In the genomic region with DNA sequence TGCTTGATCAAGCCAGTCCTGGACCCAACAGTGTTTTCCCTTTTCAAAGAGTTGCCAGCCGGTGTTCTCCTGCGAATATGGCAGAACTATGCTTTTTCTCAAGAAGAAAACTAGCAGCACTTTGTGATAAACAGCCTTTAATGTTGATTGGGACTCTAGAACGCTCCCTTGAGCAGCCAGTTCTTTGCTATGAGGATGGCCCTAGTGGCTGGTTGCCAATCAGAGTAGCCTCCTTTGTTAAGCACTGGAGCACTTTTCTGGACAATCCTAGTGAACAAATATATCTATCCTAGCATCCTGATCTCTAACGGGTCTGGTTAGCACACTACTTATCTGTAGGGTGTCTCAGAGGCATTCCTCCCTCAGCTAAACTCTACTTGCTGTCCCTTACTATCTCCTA, we compare ENCODE assay signal across 7 mouse cellular contexts. TPM values are rescaled to one million over a fixed set of nuclear protein-coding genes. Genes with fewer than 3 reads are reported as not detected.
DNase-seq lines count a peak whose midpoint lies in the region; ATAC-seq lines count a peak whose summit lies in the region.
"Not testable (repeated sequence)": the region's sequence is repeated elsewhere in the genome, so short reads cannot be mapped to it uniquely, and the experiment has no call there.

No protein-coding gene starts in this region.

- H3K4me1 ChIP-seq in erythroblast, embryonic 14.5 days (ENCODE audit: control insufficient read depth): peaks cover 15% of the 10 kb centered on the region
- not testable (repeated sequence) for H3K4me1 ChIP-seq in heart, embryonic 13.5 days; intestine, embryonic 15.5 days (replicated peaks); limb, embryonic 10.5 days; lung, embryonic 15.5 days; neural tube, embryonic 13.5 days (replicated peaks)

- ATAC-seq in heart, embryonic 13.5 days (ENCODE audit: extremely low read depth, insufficient number of reproducible peaks, low FRiP score, low TSS enrichment); intestine, embryonic 15.5 days; lung, embryonic 15.5 days (ENCODE audit: borderline replicate concordance, extremely low read depth, low FRiP score, low TSS enrichment); neural tube, embryonic 13.5 days (ENCODE audit: low read depth): not testable (repeated sequence)

- H3K9ac ChIP-seq in heart, embryonic 13.5 days: peak overlapping the region; percentile 82
- not testable (repeated sequence) for H3K9ac ChIP-seq in intestine, embryonic 15.5 days; lung, embryonic 15.5 days
- 0 out of 2 replicates have a peak overlapping the region, but pooled peaks have one; percentile 60 for H3K9ac ChIP-seq in neural tube, embryonic 13.5 days

- peak overlapping the region; percentile 90 for H3K4me2 ChIP-seq in heart, embryonic 13.5 days
- peak overlapping the region; percentile 76 for H3K4me2 ChIP-seq in intestine, embryonic 15.5 days (replicated peaks)
- peak overlapping the region; percentile 84 for H3K4me2 ChIP-seq in lung, embryonic 15.5 days
- peak overlapping the region; percentile 75 for H3K4me2 ChIP-seq in neural tube, embryonic 13.5 days

- peak overlapping the region; percentile 90 for H3K4me3 ChIP-seq in erythroblast, embryonic 14.5 days (replicated peaks)
- peak overlapping the region; percentile 73 for H3K4me3 ChIP-seq in heart, embryonic 13.5 days
- H3K4me3 ChIP-seq in intestine, embryonic 15.5 days (replicated peaks): peak overlapping the region; percentile 54
- peak overlapping the region; percentile 68 for H3K4me3 ChIP-seq in limb, embryonic 10.5 days
- H3K4me3 ChIP-seq in lung, embryonic 15.5 days: peak overlapping the region; percentile 69
- peak overlapping the region; percentile 53 for H3K4me3 ChIP-seq in neural tube, embryonic 13.5 days

- H3K27ac ChIP-seq in heart, embryonic 13.5 days (replicated peaks); intestine, embryonic 15.5 days; limb, embryonic 10.5 days; lung, embryonic 15.5 days; neural tube, embryonic 13.5 days (replicated peaks): not testable (repeated sequence)

- not testable (repeated sequence) for H3K9me3 ChIP-seq in erythroblast, embryonic 14.5 days (ENCODE audit: control insufficient read depth, low read length); heart, embryonic 13.5 days; intestine, embryonic 15.5 days; limb, embryonic 10.5 days (replicated peaks); lung, embryonic 15.5 days
- 0 out of 2 replicates have a peak, but pooled peaks cover 17% of the 10 kb centered on the region for H3K9me3 ChIP-seq in neural tube, embryonic 13.5 days

- not testable (repeated sequence) for H3K27me3 ChIP-seq in erythroblast, embryonic 14.5 days (ENCODE audit: control insufficient read depth); heart, embryonic 13.5 days (replicated peaks); intestine, embryonic 15.5 days (replicated peaks); limb, embryonic 10.5 days (ENCODE audit: low read depth, poor library complexity, severe bottlenecking); lung, embryonic 15.5 days; neural tube, embryonic 13.5 days

- DNase-seq in cerebellum, adult 11-12 months: peak; percentile 46
- DNase-seq in limb, embryonic 10.5 days (ENCODE audit: low spot score): not testable (repeated sequence)

- H3K36me3 ChIP-seq in erythroblast, embryonic 14.5 days (ENCODE audit: control insufficient read depth); intestine, embryonic 15.5 days; limb, embryonic 10.5 days; lung, embryonic 15.5 days; neural tube, embryonic 13.5 days: not testable (repeated sequence)
- peaks cover 12% of the 10 kb centered on the region for H3K36me3 ChIP-seq in heart, embryonic 13.5 days

- WGBS in heart, embryonic 13.5 days: 74% methylated on average over 4 of the region's 4 CpGs
- 76% methylated on average over 4 of the region's 4 CpGs for WGBS in intestine, embryonic 15.5 days
- 71% methylated on average over 4 of the region's 4 CpGs for WGBS in limb, embryonic 10.5 days
- WGBS in lung, embryonic 15.5 days: 68% methylated on average over 4 of the region's 4 CpGs
- 78% methylated on average over 4 of the region's 4 CpGs for WGBS in neural tube, embryonic 13.5 days

RNA-seq across cellular contexts. Expression of gene Gm20449, which starts 0.8 kb away (rescaled TPM):
- polyA plus RNA-seq in erythroblast, embryonic 14.5 days (2012): not detected in 2 replicates
- polyA plus RNA-seq in heart, embryonic 13.5 days (2015; fragmentation: Nextera tagmentation; extraction: Ambion mirVana): 0.09 and 0.13 TPM in 2 replicates
- 0.06 TPM in 2 replicates for polyA plus RNA-seq in intestine, embryonic 15.5 days (2015; fragmentation: Nextera tagmentation; extraction: Ambion mirVana)
- 0.04 TPM in 2 replicates for polyA plus RNA-seq in limb, embryonic 10.5 days (2016; fragmentation: Nextera tagmentation; extraction: Ambion mirVana)
- polyA plus RNA-seq in lung, embryonic 15.5 days (2015; fragmentation: Nextera tagmentation; extraction: Ambion mirVana): 0.06 TPM in 1 of 2 replicates, not detected in the other
- polyA plus RNA-seq in neural tube, embryonic 13.5 days (2015; fragmentation: Nextera tagmentation; extraction: Ambion mirVana): 0.08 and 0.17 TPM in 2 replicates

RNA-seq across cellular contexts. Expression of gene AW146154, which starts 1.2 kb away (rescaled TPM):
- not detected in 2 replicates for polyA plus RNA-seq in erythroblast, embryonic 14.5 days (2012)
- polyA plus RNA-seq in heart, embryonic 13.5 days (2015; fragmentation: Nextera tagmentation; extraction: Ambion mirVana): 5.4 and 6.0 TPM in 2 replicates
- 8.7 and 10.8 TPM in 2 replicates for polyA plus RNA-seq in intestine, embryonic 15.5 days (2015; fragmentation: Nextera tagmentation; extraction: Ambion mirVana)
- 9.9 and 11.3 TPM in 2 replicates for polyA plus RNA-seq in limb, embryonic 10.5 days (2016; fragmentation: Nextera tagmentation; extraction: Ambion mirVana)
- polyA plus RNA-seq in lung, embryonic 15.5 days (2015; fragmentation: Nextera tagmentation; extraction: Ambion mirVana): 10.6 and 12.2 TPM in 2 replicates
- polyA plus RNA-seq in neural tube, embryonic 13.5 days (2015; fragmentation: Nextera tagmentation; extraction: Ambion mirVana): 3.5 and 4.0 TPM in 2 replicates

RNA-seq across cellular contexts. Expression of gene Vmn2r57, which starts 50.0 kb away (rescaled TPM):
- polyA plus RNA-seq in erythroblast, embryonic 14.5 days (2012): not detected in 2 replicates
- 0.15 and 0.19 TPM in 2 replicates for polyA plus RNA-seq in heart, embryonic 13.5 days (2015; fragmentation: Nextera tagmentation; extraction: Ambion mirVana)
- polyA plus RNA-seq in intestine, embryonic 15.5 days (2015; fragmentation: Nextera tagmentation; extraction: Ambion mirVana): 0.18 and 0.24 TPM in 2 replicates
- 0.16 and 0.23 TPM in 2 replicates for polyA plus RNA-seq in limb, embryonic 10.5 days (2016; fragmentation: Nextera tagmentation; extraction: Ambion mirVana)
- 0.11 and 0.12 TPM in 2 replicates for polyA plus RNA-seq in lung, embryonic 15.5 days (2015; fragmentation: Nextera tagmentation; extraction: Ambion mirVana)
- polyA plus RNA-seq in neural tube, embryonic 13.5 days (2015; fragmentation: Nextera tagmentation; extraction: Ambion mirVana): 0.18 and 0.27 TPM in 2 replicates
